Mouse (Mus musculus) liver, adult 2 months (tissue): ENCODE measurements around the gene Adamts12. TPM values are rescaled to one million over a fixed set of nuclear protein-coding genes. Genes with fewer than 3 reads are reported as not detected.

Experiments
- DNase-seq: peaks from one replicate; pipeline ENCODE4 v3.0.0-alpha.2; 2011; ENCODE audit warnings: low read depth, low spot score; ENCODE audit errors: extremely low read depth
- H3K27ac ChIP-seq: fragments of 200-500 bp; replicated peaks from 2 replicates; pipeline ENCODE4 v1.5.1; 2012; ENCODE audit warnings: low read depth, mild to moderate bottlenecking, control low read depth, inconsistent platforms, low read length; ENCODE audit not compliant: insufficient read depth
- H3K27me3 ChIP-seq: fragments of 200-500 bp; 2 replicates; pipeline ENCODE4 v1.6.1; 2012; ENCODE audit warnings: mild to moderate bottlenecking, moderate library complexity, low read length, inconsistent platforms; ENCODE audit not compliant: control insufficient read depth, insufficient read depth
- H3K36me3 ChIP-seq: fragments of 200-500 bp; 2 replicates; pipeline ENCODE4 v1.6.1; 2012; ENCODE audit warnings: low read length, inconsistent platforms; ENCODE audit not compliant: control insufficient read depth, insufficient read depth
- H3K4me1 ChIP-seq: fragments of 200-500 bp; 2 replicates; pipeline ENCODE4 v1.6.1; 2011; ENCODE audit warnings: low read length; ENCODE audit not compliant: control insufficient read depth, insufficient read depth
- H3K4me3 ChIP-seq: fragments of 200-500 bp; 2 replicates; pipeline ENCODE4 v1.5.1; 2011; ENCODE audit warnings: low read depth, mild to moderate bottlenecking, control low read depth, low read length, moderate library complexity; ENCODE audit not compliant: insufficient read depth
- H3K79me2 ChIP-seq: fragments of 200-500 bp; 2 replicates; pipeline ENCODE4 v1.6.1; 2012; ENCODE audit warnings: inconsistent platforms, mild to moderate bottlenecking, low read length, moderate library complexity; ENCODE audit not compliant: control insufficient read depth, insufficient read depth
- H3K9ac ChIP-seq: fragments of 200-500 bp; 2 replicates; pipeline ENCODE4 v1.6.1; 2012; ENCODE audit warnings: low read depth, mild to moderate bottlenecking, control low read depth, inconsistent platforms, low read length
- CTCF ChIP-seq: fragments of 200-500 bp; IDR thresholded peaks from 2 replicates; pipeline ENCODE4 v1.5.1; 2011; ENCODE audit warnings: low read depth, low read length, control low read depth
- POLR2A ChIP-seq: fragments of 200-500 bp; IDR thresholded peaks from 2 replicates; pipeline ENCODE4 v1.6.1; 2011; ENCODE audit warnings: low read length, control low read depth; ENCODE audit not compliant: insufficient read depth; ENCODE audit errors: extremely low read depth
- WGBS: fragments of 180-500 bp; shearing (Covaris S2); methylation state at CpG from one replicate; pipeline ENCODE4 v1.1.7; 2018; 5-methylcytosine and 5-hydroxymethylcytosine counted together
- polyA plus RNA-seq: library from polyadenylated mRNA; depleted of rRNA; stranded (reverse); fragments of >200 nt; gene quantifications from 2 replicates; pipeline ENCODE4 v1.2.3, GENCODE M21; 2012
- total RNA-seq: library from RNA; depleted of rRNA; stranded (reverse); fragments of >200 nt; gene quantifications from 2 replicates; pipeline ENCODE4 v1.2.3, GENCODE M21; 2014

Gene Adamts12
- total and polyA plus RNA-seq, 2 experiments: 0.07 to 0.37 TPM

DNA sequence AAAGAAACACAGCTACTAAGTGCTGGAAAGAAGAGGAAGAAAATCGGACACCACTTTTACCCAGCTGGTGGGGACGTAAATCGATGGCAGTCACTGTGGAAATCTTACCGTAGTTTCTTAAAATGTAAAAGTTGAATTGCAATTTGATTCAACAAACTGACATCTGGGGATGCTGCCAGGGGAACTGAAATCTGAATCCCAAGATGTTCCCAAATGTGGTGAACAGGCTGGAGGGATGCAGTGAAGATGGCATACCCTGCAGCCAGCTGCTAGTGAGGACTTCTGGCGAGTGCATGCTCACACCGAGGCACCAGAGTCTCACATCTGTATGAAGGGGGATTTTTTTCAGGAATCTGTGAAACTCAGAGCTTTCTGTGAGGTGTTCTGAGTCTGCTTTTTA lies 138.5 kb downstream of the Adamts12 start:
- WGBS: 88% methylated on average over 6 of the region's 6 CpGs
- Histone ChIP-seq H3K36me3 (no peaks in the 10 kb centered on the region), H3K9ac (no peak overlapping the region), H3K79me2 (no peaks in the 10 kb centered on the region), H3K27ac (no peak overlapping the region), H3K4me3 (no peak overlapping the region), H3K27me3 (peaks cover 13% of the 10 kb centered on the region; the same call in 1 of the 2 replicates), H3K4me1 (peaks cover 2% of the 10 kb centered on the region; the same call in 1 of the 2 replicates)
- TF ChIP-seq CTCF (no peak), POLR2A (no peak)
- no peak for DNase-seq

- TF ChIP-seq CTCF: no peak
- no peak for TF ChIP-seq POLR2A
- Histone ChIP-seq H3K4me3 (no peak overlapping the region), H3K9ac (no peak overlapping the region), H3K27me3 (peaks cover 12% of the 10 kb centered on the region; the same call in 1 of the 2 replicates), H3K36me3 (no peaks in the 10 kb centered on the region), H3K4me1 (no peaks in the 10 kb centered on the region), H3K27ac (no peak overlapping the region), H3K79me2 (no peaks in the 10 kb centered on the region)
- 63% methylated on average over 3 of the region's 3 CpGs for WGBS
- no peak for DNase-seq
These were observed 140.3 kb downstream of the Adamts12 start for GRCm38 (mm10) chr15:11204934-11205333.

DNA sequence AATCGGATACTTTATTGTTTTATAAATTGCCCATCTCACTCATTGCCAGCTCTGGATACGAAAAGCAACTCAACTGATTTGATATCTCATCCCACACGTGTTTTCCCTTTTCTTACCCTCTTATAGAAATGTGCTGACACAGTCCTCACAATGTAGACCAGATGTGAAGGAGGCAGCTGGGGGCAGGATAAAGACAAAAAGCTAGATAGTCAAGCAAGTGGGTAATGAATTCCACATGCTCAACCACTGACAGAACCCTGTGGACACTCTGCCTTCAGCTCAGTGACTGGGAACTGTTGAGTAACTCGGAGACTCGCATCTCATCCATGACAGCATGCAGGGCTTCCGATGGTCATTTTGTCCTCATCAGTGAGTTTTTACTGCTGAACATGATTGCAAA lies 146.4 kb downstream of the Adamts12 start:
- H3K79me2 ChIP-seq: no peaks in the 10 kb centered on the region
- H3K4me1 ChIP-seq: no peaks in the 10 kb centered on the region
- no peak overlapping the region for H3K4me3 ChIP-seq
- peaks cover 9% of the 10 kb centered on the region; the same call in 1 of the 2 replicates for H3K27me3 ChIP-seq
- DNase-seq: no peak
- TF ChIP-seq POLR2A: no peak
- no peak for TF ChIP-seq CTCF
- H3K36me3 ChIP-seq: no peaks in the 10 kb centered on the region
- no peak overlapping the region for H3K9ac ChIP-seq
- H3K27ac ChIP-seq: no peak overlapping the region
- WGBS: 91% methylated on average over 6 of the region's 6 CpGs

- Histone ChIP-seq H3K4me3 (no peak overlapping the region), H3K9ac (no peak overlapping the region), H3K27ac (no peak overlapping the region), H3K79me2 (no peaks in the 10 kb centered on the region), H3K36me3 (no peaks in the 10 kb centered on the region), H3K4me1 (no peaks in the 10 kb centered on the region; the same call in 1 of the 2 replicates), H3K27me3 (peaks cover 3% of the 10 kb centered on the region)
- no peak for DNase-seq
- no peak for TF ChIP-seq CTCF
- no peak for TF ChIP-seq POLR2A
- 88% methylated on average over 4 of the region's 4 CpGs for WGBS
These were observed 169.5 kb downstream of the Adamts12 start for GRCm38 (mm10) chr15:11233906-11234632.

DNA sequence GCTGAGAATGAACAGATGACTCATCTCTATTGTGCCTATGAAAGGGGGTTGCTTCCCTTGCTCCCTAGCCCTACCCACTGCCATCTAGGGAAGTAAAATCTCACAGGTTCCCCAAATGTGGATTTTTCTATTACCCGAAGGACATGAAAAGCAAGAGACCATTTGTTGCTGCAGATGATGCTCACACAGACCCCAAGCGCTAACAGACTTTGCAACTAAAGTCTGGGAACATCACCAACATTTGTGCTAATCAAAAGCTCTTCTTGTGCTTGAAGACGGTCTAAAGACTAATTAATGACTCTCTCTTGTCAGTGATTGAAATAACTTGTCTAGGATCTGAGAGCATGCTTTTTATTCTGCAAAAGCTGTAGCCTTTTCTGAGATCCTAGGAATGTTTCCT lies 175.8 kb downstream of the Adamts12 start:
- Histone ChIP-seq H3K36me3 (no peaks in the 10 kb centered on the region), H3K27me3 (no peaks in the 10 kb centered on the region; the same call in 1 of the 2 replicates), H3K27ac (no peak overlapping the region), H3K9ac (no peak overlapping the region), H3K4me3 (no peak overlapping the region), H3K79me2 (no peaks in the 10 kb centered on the region), H3K4me1 (no peaks in the 10 kb centered on the region)
- 89% methylated on average over 3 of the region's 3 CpGs for WGBS
- DNase-seq: no peak
- TF ChIP-seq CTCF: no peak
- no peak for TF ChIP-seq POLR2A

DNA sequence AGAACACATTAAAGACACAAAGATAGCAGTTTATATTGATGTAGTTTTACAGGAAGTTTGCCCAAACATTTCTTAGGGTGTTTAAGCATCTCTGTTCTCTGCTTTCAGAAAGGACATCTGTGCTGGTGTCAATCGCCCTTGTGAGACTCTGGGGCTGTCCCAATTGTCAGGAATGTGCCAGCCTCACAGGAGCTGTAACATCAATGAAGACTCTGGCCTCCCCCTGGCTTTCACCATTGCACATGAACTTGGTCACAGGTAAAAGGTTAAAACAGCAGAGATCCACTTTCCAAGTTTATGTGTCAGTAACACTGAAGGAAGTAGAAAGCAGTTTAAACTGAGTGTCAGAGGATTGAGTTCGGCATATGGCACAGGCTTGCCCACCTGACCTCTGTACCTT lies 176.7 kb downstream of the Adamts12 start:
- Histone ChIP-seq H3K4me3 (no peak overlapping the region), H3K36me3 (no peaks in the 10 kb centered on the region), H3K27ac (no peak overlapping the region), H3K9ac (no peak overlapping the region), H3K27me3 (no peaks in the 10 kb centered on the region; the same call in 1 of the 2 replicates), H3K79me2 (no peaks in the 10 kb centered on the region), H3K4me1 (no peaks in the 10 kb centered on the region)
- 88% methylated on average over 2 of the region's 2 CpGs for WGBS
- no peak for DNase-seq
- TF ChIP-seq CTCF (no peak), POLR2A (no peak)
